Mouse (Mus musculus) G1E (cell line): Measurements from ENCODE around the gene Ugt1a6a.

Experiments
- CTCF ChIP-seq: IDR thresholded peaks from 2 replicates; pipeline ENCODE4 v1.5.1; 2012; ENCODE audit warnings: low read depth, low read length, inconsistent platforms, mixed read lengths
- GATA1 ChIP-seq: IDR thresholded peaks from 2 replicates; pipeline ENCODE4 v1.6.1; 2012; ENCODE audit warnings: borderline replicate concordance, low read length, inconsistent platforms, mixed read lengths
- GATA2 ChIP-seq: IDR thresholded peaks from 2 replicates; pipeline ENCODE4 v1.6.1; 2012; ENCODE audit warnings: low read depth, low read length, inconsistent platforms, borderline replicate concordance
- POLR2AphosphoS5 ChIP-seq: IDR thresholded peaks from 2 replicates; pipeline ENCODE4 v1.6.1; 2012; ENCODE audit warnings: low read depth, low read length, inconsistent platforms; ENCODE audit not compliant: insufficient replicate concordance
- TAL1 ChIP-seq: conservative IDR thresholded peaks from 2 replicates; pipeline ENCODE4 v1.6.1; 2012; ENCODE audit warnings: low read depth, low read length, inconsistent platforms, mixed read lengths

DNA sequence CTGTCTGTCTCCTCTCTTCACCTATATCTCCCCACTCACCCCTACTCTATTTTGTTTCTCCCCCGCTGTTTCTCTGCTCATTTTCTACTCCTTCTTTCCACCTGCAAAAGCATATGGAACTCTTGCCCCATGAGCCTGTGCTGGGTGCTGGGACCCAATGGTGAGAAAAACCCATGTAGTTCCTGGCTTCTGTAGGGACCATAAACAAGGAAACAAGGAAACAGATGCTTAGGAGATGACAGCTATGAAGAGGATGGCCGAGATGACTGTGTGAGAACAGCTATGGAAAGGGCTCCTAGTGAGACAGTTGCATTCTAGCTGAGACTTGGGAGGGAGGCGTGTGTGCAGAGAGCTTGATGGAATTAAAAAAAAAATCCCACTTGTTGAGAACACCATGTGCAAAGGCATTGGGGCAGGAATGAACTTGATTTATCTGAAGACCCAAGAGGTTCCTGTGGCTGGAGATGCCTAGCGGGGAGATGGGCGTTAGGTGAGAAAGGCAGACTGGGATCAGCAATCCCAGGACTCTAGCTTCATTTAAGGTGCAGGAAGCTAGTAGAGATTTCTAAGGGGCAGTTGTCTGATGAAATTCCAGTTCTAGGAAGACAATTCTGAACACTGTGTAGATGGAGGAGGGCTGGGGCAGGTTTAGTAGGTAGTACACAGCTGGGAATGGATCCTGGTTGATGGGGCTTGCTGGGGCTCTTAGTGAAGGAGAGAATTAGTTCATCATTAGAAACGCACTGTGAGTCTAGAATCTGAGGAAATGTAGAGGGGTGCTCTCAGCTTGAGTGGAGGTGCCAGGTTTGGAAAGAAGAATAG lies 96.6 kb downstream of the Ugt1a6a start:
- TF ChIP-seq CTCF (no peak), POLR2AphosphoS5 (no peak), GATA1 (no peak), TAL1 (no peak), GATA2 (no peak)
